Mouse (Mus musculus) kidney, adult 2 months (tissue): ENCODE data around the gene Rpl27.

Source experiments
- CTCF ChIP-seq: fragments of 200-500 bp; conservative IDR thresholded peaks from 2 replicates; pipeline ENCODE4 v1.5.1; 2011; ENCODE audit warnings: low read depth, mild to moderate bottlenecking, control low read depth, low read length, moderate library complexity, mixed read lengths; ENCODE audit not compliant: insufficient read depth, insufficient read length
- POLR2A ChIP-seq: fragments of 200-500 bp; IDR thresholded peaks from one replicate; pipeline ENCODE4 v1.6.1; 2011; ENCODE audit warnings: low read depth, low read length, control low read depth

- TF ChIP-seq CTCF (no peak), POLR2A (no peak)
Measured at GRCm38 (mm10) chr11:101464211-101465100, 22.4 kb downstream of the Rpl27 start, which contains the start of gene Rnd2.
